Mouse (Mus musculus) forebrain, embryonic 11.5 days (tissue): ENCODE data around the gene Eef1akmt3. TPM values are rescaled to one million over a fixed set of nuclear protein-coding genes. Genes with fewer than 3 reads are reported as not detected.

Source experiments
- ATAC-seq: fragments of 200-750 bp; cut with Nextera tagmentation; replicated peaks from 2 replicates; pipeline ENCODE4 v1.8.0; 2017; ENCODE audit warnings: moderate TSS enrichment; ENCODE audit not compliant: low FRiP score
- DNase-seq: peaks from one replicate; pipeline ENCODE4 v3.0.0-alpha.2; 2017; ENCODE audit warnings: low spot score
- H3K27ac ChIP-seq: fragments of 300-500 bp; sonication (generic); 2 replicates; pipeline ENCODE4 v1.5.1; 2014; ENCODE audit warnings: low read depth, low read length
- H3K27me3 ChIP-seq: fragments of 300-500 bp; sonication (generic); 2 replicates; pipeline ENCODE4 v1.6.1; 2014; ENCODE audit warnings: mild to moderate bottlenecking, low read length, mixed read lengths; ENCODE audit not compliant: control insufficient read depth, insufficient read depth
- H3K36me3 ChIP-seq: fragments of 300-500 bp; sonication (generic); 2 replicates; pipeline ENCODE4 v1.6.1; 2014; ENCODE audit warnings: mild to moderate bottlenecking, low read length, moderate library complexity, mixed read lengths; ENCODE audit not compliant: control insufficient read depth, insufficient read depth
- H3K4me1 ChIP-seq: fragments of 300-500 bp; sonication (generic); replicated peaks from 2 replicates; pipeline ENCODE4 v1.6.1; 2014; ENCODE audit warnings: low read length, mixed read lengths; ENCODE audit not compliant: control insufficient read depth, insufficient read depth
- H3K4me2 ChIP-seq: fragments of 300-500 bp; sonication (generic); 2 replicates; pipeline ENCODE4 v1.6.1; 2014; ENCODE audit warnings: low read depth, mild to moderate bottlenecking, low read length, moderate library complexity, mixed read lengths; ENCODE audit not compliant: severe bottlenecking
- H3K4me3 ChIP-seq: fragments of 300-500 bp; sonication (generic); 2 replicates; pipeline ENCODE4 v1.5.1; 2014; ENCODE audit warnings: low read depth, low read length
- H3K9ac ChIP-seq: fragments of 300-500 bp; sonication (generic); 2 replicates; pipeline ENCODE4 v1.6.1; 2014; ENCODE audit warnings: low read length
- H3K9me3 ChIP-seq: fragments of 300-500 bp; sonication (generic); 2 replicates; pipeline ENCODE4 v1.6.1; 2016; ENCODE audit warnings: low read length, mixed read lengths; ENCODE audit not compliant: control insufficient read depth
- WGBS: fragments of 180-500 bp; shearing (Covaris S2); extraction: QIAGEN DNeasy Blood & Tissue Kit; methylation state at CpG from one replicate; pipeline ENCODE4 v1.1.7; 2014; 5-methylcytosine and 5-hydroxymethylcytosine counted together
- polyA plus RNA-seq: library from polyadenylated mRNA; unstranded; fragments of >200 nt; fragmentation: Nextera tagmentation; extraction: Ambion mirVana; gene quantifications from 2 replicates; pipeline ENCODE4 v1.2.1, GENCODE M21; 2014

The Eef1akmt3 gene
- polyA plus RNA-seq: 0.11 TPM in 1 of 2 replicates, not detected in the other

- under 1% methylated on average over 28 of the region's 28 CpGs for WGBS
- peak; percentile 77 for DNase-seq
These were observed at the start of gene Eef1akmt3, which contains the start of gene Mettl1 for GRCm38 (mm10) chr10:127041274-127041766. Eef1akmt3 (minus strand) TSS chr10:127041513. Mettl1 (plus strand) TSS chr10:127041414.

GRCm38 (mm10) chr10:127090560-127091411 lies 49.5 kb upstream of the Eef1akmt3 start:
- no peaks in the 10 kb centered on the region for H3K36me3 ChIP-seq
- DNase-seq (peak; percentile 63), ATAC-seq (no peak)
- H3K9ac ChIP-seq: no peak overlapping the region
- H3K4me1 ChIP-seq: peaks cover 10% of the 10 kb centered on the region
- H3K4me2 ChIP-seq: peak overlapping the region; percentile 38
- H3K27ac ChIP-seq: no peak overlapping the region
- peaks cover 38% of the 10 kb centered on the region for H3K27me3 ChIP-seq
- WGBS: 8% methylated on average over 57 of the region's 57 CpGs
- no peaks in the 10 kb centered on the region for H3K9me3 ChIP-seq
- peak overlapping the region; percentile 16; the same call in 1 of the 2 replicates for H3K4me3 ChIP-seq

More at GRCm38 (mm10) chr10:127041274-127041766, at the start of gene Eef1akmt3, which contains the start of gene Mettl1:
- Histone ChIP-seq H3K27me3 (peaks cover 2% of the 10 kb centered on the region; the same call in 1 of the 2 replicates), H3K4me1 (0 out of 2 replicates have a peak, but pooled peaks cover 2% of the 10 kb centered on the region), H3K4me3 (peak within 1 kb of the TSS; percentile 69), H3K36me3 (no peaks in the 10 kb centered on the region), H3K9me3 (no peaks in the 10 kb centered on the region), H3K9ac (peak within 1 kb of the TSS; percentile 58), H3K4me2 (peak within 1 kb of the TSS; percentile 99), H3K27ac (no peak within 1 kb of the TSS)
- peak; percentile 75 for ATAC-seq

GRCm38 (mm10) chr10:127085633-127086032 lies 44.3 kb upstream of the Eef1akmt3 start:
- Histone ChIP-seq H3K27me3 (peaks cover 43% of the 10 kb centered on the region), H3K36me3 (no peaks in the 10 kb centered on the region), H3K4me2 (no peak overlapping the region), H3K9me3 (no peaks in the 10 kb centered on the region), H3K27ac (no peak overlapping the region), H3K9ac (no peak overlapping the region), H3K4me3 (no peak overlapping the region), H3K4me1 (peaks cover 13% of the 10 kb centered on the region; the same call in 1 of the 2 replicates)
- 83% methylated on average over 6 of the region's 6 CpGs for WGBS
- DNase-seq (no peak), ATAC-seq (no peak)

GRCm38 (mm10) chr10:127085052-127085451 lies 43.7 kb upstream of the Eef1akmt3 start:
- no peak overlapping the region for H3K9ac ChIP-seq
- 88% methylated on average over 9 of the region's 9 CpGs for WGBS
- no peak for DNase-seq
- no peak overlapping the region for H3K4me2 ChIP-seq
- H3K36me3 ChIP-seq: no peaks in the 10 kb centered on the region
- peaks cover 43% of the 10 kb centered on the region for H3K27me3 ChIP-seq
- no peaks in the 10 kb centered on the region for H3K9me3 ChIP-seq
- H3K4me1 ChIP-seq: peaks cover 17% of the 10 kb centered on the region; the same call in 1 of the 2 replicates
- ATAC-seq: no peak
- H3K4me3 ChIP-seq: no peak overlapping the region
- H3K27ac ChIP-seq: no peak overlapping the region

GRCm38 (mm10) chr10:127083915-127084306 lies 42.6 kb upstream of the Eef1akmt3 start:
- peaks cover 22% of the 10 kb centered on the region; the same call in 1 of the 2 replicates for H3K4me1 ChIP-seq
- H3K27me3 ChIP-seq: peaks cover 42% of the 10 kb centered on the region
- H3K4me3 ChIP-seq: no peak overlapping the region
- DNase-seq: no peak
- no peak overlapping the region for H3K27ac ChIP-seq
- 64% methylated on average over 5 of the region's 5 CpGs for WGBS
- ATAC-seq: no peak
- H3K9ac ChIP-seq: no peak overlapping the region
- no peaks in the 10 kb centered on the region for H3K9me3 ChIP-seq
- H3K4me2 ChIP-seq: no peak overlapping the region
- no peaks in the 10 kb centered on the region for H3K36me3 ChIP-seq

- WGBS: 34% methylated on average over 8 of the region's 8 CpGs
- ATAC-seq (no peak), DNase-seq (no peak)
- Histone ChIP-seq H3K27me3 (peaks cover 42% of the 10 kb centered on the region), H3K4me1 (peaks cover 22% of the 10 kb centered on the region; the same call in 1 of the 2 replicates), H3K9me3 (no peaks in the 10 kb centered on the region), H3K27ac (no peak overlapping the region), H3K4me3 (no peak overlapping the region), H3K4me2 (no peak overlapping the region), H3K9ac (no peak overlapping the region), H3K36me3 (no peaks in the 10 kb centered on the region)
These were observed 42.1 kb upstream of the Eef1akmt3 start for GRCm38 (mm10) chr10:127083292-127083914.

- Histone ChIP-seq H3K27me3 (peaks cover 46% of the 10 kb centered on the region), H3K4me1 (peaks cover 27% of the 10 kb centered on the region; the same call in 1 of the 2 replicates), H3K36me3 (no peaks in the 10 kb centered on the region), H3K4me3 (0 out of 2 replicates have a peak overlapping the region, but pooled peaks have one; percentile 24), H3K9me3 (no peaks in the 10 kb centered on the region), H3K9ac (no peak overlapping the region), H3K27ac (no peak overlapping the region), H3K4me2 (no peak overlapping the region)
- WGBS: 37% methylated on average over 8 of the region's 8 CpGs
- no peak for ATAC-seq
- no peak for DNase-seq
These were observed 40.8 kb upstream of the Eef1akmt3 start for GRCm38 (mm10) chr10:127081996-127082620.
